ENCODE assay signal across 15 mouse cellular contexts in genomic region chr16:33267616-33268253, GRCm38 (mm10).
"Had no signal": no experiment of that assay in that cellular context is flagged by ENCODE, and none has a peak within 500 bp of the region (broad histone marks: within the 10 kb centered on the region; RNA-seq: fewer than 3 reads in every experiment).

No protein-coding gene starts in this region.

- H3K4me1 ChIP-seq: kidney, embryonic 15.5 days; limb, embryonic 13.5 days; midbrain, embryonic 12.5 days; neural tube, embryonic 15.5 days had no signal

- H3K9me3 ChIP-seq: kidney, embryonic 15.5 days; megakaryocyte, embryonic 14.5 days; midbrain, embryonic 12.5 days; neural tube, embryonic 15.5 days had no signal

- H3K4me3 ChIP-seq: kidney, embryonic 15.5 days; limb, embryonic 13.5 days; megakaryocyte, embryonic 14.5 days; midbrain, embryonic 12.5 days; neural tube, embryonic 15.5 days had no signal

- H3K27me3 ChIP-seq: kidney, embryonic 15.5 days; limb, embryonic 13.5 days; megakaryocyte, embryonic 14.5 days; midbrain, embryonic 12.5 days; neural tube, embryonic 15.5 days had no signal

- DNase-seq: kidney, adult 2 months; kidney, postnatal 14 days; layer of hippocampus, adult 9-11 months; left cerebral cortex, postnatal 4 days; lung, adult 18-20 months; lung, postnatal 36 days; right cerebral cortex, adult 18-20 months; thymus, postnatal 14 days had no signal

- H3K27ac ChIP-seq: kidney, embryonic 15.5 days; limb, embryonic 13.5 days; liver, embryonic 14.5 days; midbrain, embryonic 12.5 days; neural tube, embryonic 15.5 days; stomach, postnatal 0 days had no signal
